Mouse (Mus musculus): ENCODE data around the gene Slc20a1.

The Slc20a1 gene

GRCm38 (mm10) chr2:129192392-129193150 lies 6.0 kb upstream of the Slc20a1 start:
- DNase-seq = no peak

GRCm38 (mm10) chr2:129196317-129196716 lies 2.2 kb upstream of the Slc20a1 start:
- no peak for DNase-seq

GRCm38 (mm10) chr2:129197197-129197596 lies 1.4 kb upstream of the Slc20a1 start:
- DNase-seq = no peak

DNA sequence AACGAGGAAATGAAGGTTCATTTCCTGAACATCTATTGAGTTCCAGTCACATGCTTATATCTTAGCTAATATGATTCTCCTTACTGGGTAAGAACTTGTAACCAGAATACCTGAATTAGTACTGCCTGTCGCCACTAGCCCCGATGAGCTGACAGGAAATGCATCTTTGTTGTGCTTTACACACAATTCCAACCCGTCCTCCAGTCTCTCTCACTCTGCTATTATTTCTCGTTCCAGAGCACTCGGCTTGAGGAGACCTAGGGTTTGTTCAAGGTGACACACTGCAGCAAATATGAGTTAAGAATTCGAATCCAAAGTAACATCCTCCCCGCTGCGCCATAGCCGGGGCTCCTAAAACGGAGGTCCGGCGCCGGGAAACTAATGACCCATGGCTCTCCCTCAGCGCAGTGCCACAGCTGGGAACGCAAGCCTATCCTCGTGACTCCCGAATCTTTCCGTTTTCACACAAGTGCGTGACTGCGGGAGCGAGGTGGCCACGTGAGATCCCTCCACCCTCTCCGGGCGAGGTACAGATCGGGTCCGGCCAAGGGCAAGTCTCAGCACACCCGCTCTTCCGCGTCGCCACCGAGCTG lies 625 bp upstream of the Slc20a1 start:
- no peak for DNase-seq

- DNase-seq = peak; percentile 39
Measured at GRCm38 (mm10) chr2:129199328-129200085, 943 bp downstream of the Slc20a1 start.

DNA sequence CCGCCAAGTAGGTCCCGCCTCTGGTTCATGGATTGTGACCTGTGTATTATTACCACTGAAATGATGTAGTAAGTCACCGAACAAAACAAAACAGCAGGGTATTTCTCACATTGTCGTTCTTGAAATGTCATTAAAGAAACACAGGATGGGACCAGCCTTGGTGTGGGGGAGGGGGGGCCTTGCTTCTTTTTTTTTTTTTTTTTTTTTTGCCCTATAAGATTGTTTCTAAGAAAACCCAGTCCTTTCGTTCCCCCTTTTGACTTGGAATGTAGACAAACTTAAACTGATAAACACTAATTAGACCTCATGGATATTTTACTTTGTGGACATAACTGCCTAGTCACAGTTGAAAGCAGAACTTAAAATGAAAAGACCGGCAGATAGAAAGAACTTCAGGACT lies 6.4 kb downstream of the Slc20a1 start:
- DNase-seq = no peak

- DNase-seq = no peak
Measured at GRCm38 (mm10) chr2:129206824-129207223, 8.3 kb downstream of the Slc20a1 start.

DNA sequence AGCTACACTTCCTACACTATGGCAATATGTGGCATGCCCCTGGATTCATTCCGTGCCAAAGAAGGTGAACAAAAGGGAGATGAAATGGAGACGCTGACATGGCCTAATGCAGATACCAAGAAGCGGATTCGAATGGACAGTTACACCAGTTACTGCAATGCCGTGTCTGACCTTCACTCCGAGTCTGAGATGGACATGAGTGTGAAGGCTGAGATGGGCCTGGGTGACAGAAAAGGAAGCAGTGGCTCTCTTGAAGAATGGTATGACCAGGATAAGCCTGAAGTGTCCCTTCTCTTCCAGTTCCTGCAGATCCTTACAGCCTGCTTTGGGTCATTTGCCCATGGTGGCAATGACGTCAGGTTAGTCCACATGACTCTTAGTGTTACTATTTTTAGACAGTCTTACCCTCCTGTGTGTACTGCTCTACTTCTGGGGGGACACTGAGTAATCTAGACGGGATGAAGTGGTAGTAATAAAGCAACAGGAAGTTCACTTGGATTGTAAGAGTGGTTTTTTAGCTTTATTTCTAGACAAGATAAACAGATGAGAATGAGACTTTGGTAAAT lies 9.7 kb downstream of the Slc20a1 start:
- no peak for DNase-seq

DNA sequence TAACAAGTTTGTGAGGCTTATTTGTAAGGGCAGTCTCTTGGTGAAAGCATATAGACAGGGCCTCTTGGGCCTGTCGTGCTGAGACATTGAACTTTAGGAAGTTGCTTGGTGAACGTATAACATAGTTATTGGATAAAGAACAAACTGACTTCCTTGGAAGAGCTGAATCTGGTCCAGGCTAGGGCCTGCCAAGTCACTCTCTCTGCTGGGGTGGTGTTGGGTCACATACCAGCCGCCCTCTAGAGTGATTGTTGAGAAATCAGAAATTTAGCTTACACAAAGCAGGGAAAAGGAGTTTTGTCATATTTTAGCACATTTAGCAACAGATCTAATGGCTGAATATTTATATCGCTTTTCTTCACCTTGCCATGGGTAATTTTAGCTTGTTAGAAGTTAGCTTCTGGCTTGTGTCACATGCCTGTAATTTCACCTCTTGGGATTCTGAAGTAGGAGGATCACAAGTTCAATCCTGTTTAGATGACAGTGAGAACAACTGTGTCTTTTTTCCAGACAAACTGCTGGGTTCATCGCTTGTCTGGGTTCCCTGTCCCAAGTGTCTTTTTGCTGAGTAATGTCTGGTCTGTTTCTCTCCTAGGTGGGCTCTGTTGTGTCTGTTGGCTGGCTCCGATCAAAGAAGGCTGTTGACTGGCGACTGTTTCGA lies 11.7 kb downstream of the Slc20a1 start:
- no peak for DNase-seq

DNA sequence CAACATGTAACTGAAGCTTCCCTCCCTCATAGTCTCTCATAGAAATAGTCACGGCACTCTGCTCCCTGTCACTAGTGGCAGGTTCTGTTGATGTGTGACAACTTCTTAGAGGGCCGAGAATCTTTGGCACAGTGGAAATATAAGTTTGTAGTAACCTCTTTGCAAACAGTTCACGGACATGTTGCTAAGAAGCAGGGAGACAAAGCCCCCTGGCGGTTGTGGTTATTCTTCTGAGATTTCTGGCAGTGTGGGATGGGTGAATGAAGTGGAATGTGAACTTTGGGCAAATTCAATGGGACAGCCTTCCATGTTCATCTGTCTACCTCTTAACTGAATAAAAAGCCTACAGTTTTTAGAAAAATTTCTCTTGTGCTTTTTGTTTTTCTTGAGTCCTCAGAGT lies 12.7 kb downstream of the Slc20a1 start:
- DNase-seq = no peak

DNA sequence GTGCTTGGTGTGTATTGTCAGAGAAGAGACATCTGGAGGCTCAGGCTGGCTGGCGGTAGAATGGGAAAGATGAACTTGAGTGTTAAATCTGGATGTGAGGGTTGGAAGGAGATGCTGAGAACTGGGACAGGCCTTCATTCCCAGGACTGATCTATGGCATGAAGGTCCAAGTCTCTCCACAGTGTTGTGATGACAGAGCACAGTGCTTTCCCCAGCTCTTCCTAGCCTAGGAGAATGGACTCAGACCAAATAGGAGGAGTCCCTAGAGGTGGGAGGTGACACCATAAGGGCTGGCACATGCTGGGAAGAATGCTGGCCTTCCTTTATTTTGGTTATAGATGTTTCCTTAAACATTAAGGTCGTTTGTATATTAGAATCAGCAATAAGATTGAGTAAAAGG lies 13.4 kb downstream of the Slc20a1 start:
- no peak for DNase-seq

DNA sequence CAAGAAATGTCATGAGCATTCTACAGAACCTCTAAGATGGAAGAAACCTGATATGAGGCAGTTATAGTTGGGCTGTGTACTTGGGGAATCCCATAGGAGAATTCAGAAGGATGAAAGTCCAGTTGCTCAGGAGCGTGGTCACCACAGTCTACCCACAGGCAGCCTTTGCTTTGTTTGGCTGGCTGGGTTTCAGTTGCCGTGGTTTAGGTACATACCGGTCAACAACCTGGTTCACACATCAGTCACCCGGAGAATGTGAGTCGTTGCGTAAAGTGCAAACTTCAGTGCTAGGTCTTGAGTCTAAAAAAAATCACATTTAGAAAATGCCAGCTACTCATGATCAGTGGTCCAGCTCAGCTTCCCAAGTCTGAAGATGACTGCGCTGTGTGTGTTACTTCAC lies 14.0 kb downstream of the Slc20a1 start:
- no peak for DNase-seq

- no peak for DNase-seq
Measured at GRCm38 (mm10) chr2:129214774-129215173, 16.2 kb downstream of the Slc20a1 start.

GRCm38 (mm10) chr2:129217612-129218185 lies 19.1 kb downstream of the Slc20a1 start:
- DNase-seq = no peak

GRCm38 (mm10) chr2:129218537-129219105 lies 20.1 kb downstream of the Slc20a1 start:
- peak; percentile 60 for DNase-seq

DNA sequence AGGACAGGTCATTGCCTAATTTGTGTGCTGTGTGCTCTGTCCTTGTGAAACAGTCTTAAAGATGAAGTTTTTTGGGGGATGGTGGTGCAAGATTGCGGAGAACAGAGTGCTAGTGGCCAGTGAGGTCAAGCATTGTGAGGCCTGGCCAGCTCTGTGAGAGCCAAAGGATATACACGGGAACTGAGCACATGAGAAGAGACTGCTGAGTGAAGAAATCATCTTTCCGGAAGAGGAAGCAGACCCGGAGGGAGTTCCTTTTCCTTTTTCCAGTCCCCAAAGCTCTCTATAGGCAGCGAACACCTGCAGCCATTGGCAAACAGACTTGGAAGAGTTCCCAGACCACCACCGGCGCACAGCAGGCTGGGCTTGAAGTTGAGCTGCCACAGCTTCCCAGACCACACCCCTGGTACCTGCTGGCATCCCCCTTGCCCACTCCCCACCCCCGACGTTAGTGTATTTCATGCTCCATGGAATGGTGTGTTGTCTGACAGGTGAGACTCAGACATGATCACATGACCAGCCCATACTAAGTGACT lies 22.6 kb downstream of the Slc20a1 start:
- no peak for DNase-seq

- no peak for DNase-seq
Measured at GRCm38 (mm10) chr2:129224178-129224577, 25.6 kb downstream of the Slc20a1 start.

DNA sequence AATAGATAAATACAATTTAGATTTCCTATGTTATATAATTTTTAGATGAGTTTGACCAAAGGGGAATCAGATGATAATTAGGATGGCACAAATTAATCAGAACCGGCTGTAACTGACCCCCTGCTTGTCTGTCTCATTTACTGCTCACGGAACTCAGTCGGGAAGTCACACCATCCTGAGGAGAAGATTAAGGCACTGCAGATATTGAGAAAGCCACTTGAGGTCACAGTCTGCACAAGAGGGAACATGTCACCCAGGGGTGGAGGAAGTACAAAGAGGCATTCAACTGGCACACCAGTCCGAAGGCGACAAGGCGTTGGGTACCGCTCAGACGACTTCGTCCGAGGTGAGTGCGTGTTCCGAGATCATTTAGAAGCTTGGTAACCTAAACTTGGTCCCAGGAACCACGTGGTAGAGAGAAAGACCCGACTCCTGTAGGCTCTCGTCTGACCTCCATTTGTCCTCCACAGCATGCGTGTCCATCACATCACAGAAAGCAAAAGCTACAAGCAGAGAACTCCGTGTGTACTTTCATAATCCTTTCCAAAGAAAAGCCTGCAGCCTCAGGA lies 26.8 kb downstream of the Slc20a1 start:
- DNase-seq = no peak

DNA sequence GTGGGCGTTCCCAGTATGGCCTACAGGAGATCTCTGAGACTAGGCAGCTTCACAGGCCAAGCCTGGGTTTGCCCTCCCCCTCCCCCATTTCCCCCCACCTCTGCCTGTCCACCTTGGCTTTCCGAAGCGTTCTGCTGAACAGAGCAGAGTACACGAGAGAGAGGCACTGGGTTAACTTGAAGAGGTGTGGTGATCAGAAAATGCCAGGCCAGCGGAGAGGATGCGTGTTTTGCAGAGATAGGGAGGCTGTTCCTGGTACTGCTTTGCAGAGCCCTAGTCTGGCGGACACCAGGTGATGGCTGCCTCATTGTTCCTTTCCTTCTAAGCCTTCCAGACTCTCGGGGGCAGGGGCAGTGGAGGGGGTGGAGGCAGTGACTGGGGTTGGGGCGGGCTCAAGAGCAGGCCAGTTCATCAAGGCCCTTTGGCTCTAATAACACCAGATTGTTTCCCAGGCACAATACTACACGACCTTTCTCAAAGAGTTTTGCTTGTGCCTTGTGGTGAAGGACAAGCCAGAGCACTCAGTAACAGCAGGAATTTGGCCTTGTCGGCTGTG lies 27.8 kb downstream of the Slc20a1 start:
- no peak for DNase-seq

DNA sequence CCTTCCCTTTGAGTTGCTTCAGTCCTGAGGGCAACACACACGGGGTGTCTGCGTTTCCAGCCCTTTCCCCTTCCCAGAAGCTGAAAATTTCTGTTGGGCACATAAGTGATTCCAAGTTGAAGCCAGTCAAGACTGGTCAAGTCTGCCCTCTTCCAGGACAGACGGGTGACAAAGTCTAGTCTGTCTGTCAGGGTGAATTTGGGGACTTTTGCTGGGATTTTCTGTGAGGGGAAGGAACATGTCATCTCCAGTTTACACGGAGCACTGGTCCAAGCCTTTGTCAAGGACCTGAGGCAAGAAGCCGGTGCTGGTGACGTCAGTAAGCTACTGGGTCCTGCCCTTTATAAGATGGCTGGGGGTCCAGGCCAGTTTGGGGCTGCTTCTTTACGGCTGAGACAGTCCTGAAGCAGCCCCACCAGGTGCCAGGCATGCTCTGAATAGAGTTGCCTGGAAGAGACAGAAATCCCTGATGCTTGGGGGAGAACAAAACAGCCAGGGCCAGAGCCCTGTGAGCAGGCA lies 28.5 kb downstream of the Slc20a1 start:
- DNase-seq = peak; percentile 21

GRCm38 (mm10) chr2:129227709-129228108 lies 29.1 kb downstream of the Slc20a1 start:
- DNase-seq = no peak
